Mouse (Mus musculus): Measurements from ENCODE around the gene Slc17a5. TPM values are rescaled to one million over a fixed set of nuclear protein-coding genes. Genes with fewer than 3 reads are reported as not detected.
"Not testable (repeated sequence)": the region's sequence is repeated elsewhere in the genome, so short reads cannot be mapped to it uniquely, and the experiment has no call there.

Slc17a5 gene
- polyA plus RNA-seq, 1 experiment from 2014 or later: 16.6 TPM

- Histone ChIP-seq H3K36me3 (ENCODE audit: control insufficient read depth, insufficient read depth) (no peaks in the 10 kb centered on the region), H3K27ac (ENCODE audit: low read length) (peak overlapping the region; percentile 75), H3K9ac (replicated peaks; ENCODE audit: low read depth, low read length) (peak overlapping the region; percentile 63), H3K27me3 (replicated peaks; ENCODE audit: control insufficient read depth, insufficient read depth, low read length) (no peaks in the 10 kb centered on the region), H3K9me3 (ENCODE audit: control insufficient read depth, low read length) (no peaks in the 10 kb centered on the region), H3K4me2 (ENCODE audit: low read length) (peak overlapping the region; percentile 84), H3K4me3 (replicated peaks; ENCODE audit: low read length) (peak overlapping the region; percentile 52), H3K4me1 (replicated peaks; ENCODE audit: control insufficient read depth, insufficient read depth, low read length) (peaks cover 3% of the 10 kb centered on the region)
- WGBS: under 1% methylated on average over 24 of the region's 24 CpGs
- ATAC-seq: peak; percentile 78
Observed at GRCm38 (mm10) chr9:78527301-78527761, 60.5 kb downstream of the Slc17a5 start.

- Histone ChIP-seq H3K9me3 (ENCODE audit: control insufficient read depth, low read length) (no peaks in the 10 kb centered on the region), H3K36me3 (ENCODE audit: control insufficient read depth, insufficient read depth) (no peaks in the 10 kb centered on the region), H3K4me1 (replicated peaks; ENCODE audit: control insufficient read depth, insufficient read depth, low read length) (peaks cover 8% of the 10 kb centered on the region), H3K4me2 (ENCODE audit: low read length) (no peak overlapping the region), H3K4me3 (replicated peaks; ENCODE audit: low read length) (no peak overlapping the region), H3K9ac (replicated peaks; ENCODE audit: low read depth, low read length) (no peak overlapping the region), H3K27me3 (replicated peaks; ENCODE audit: control insufficient read depth, insufficient read depth, low read length) (no peaks in the 10 kb centered on the region), H3K27ac (ENCODE audit: low read length) (no peak overlapping the region)
- WGBS: 90% methylated on average over 2 of the region's 2 CpGs
- ATAC-seq: no peak
Observed at GRCm38 (mm10) chr9:78526206-78526605, 61.6 kb downstream of the Slc17a5 start.

GRCm38 (mm10) chr9:78525451-78526135 lies 62.2 kb downstream of the Slc17a5 start:
- Histone ChIP-seq H3K27me3 (replicated peaks; ENCODE audit: control insufficient read depth, insufficient read depth, low read length) (no peaks in the 10 kb centered on the region), H3K4me3 (replicated peaks; ENCODE audit: low read length) (no peak overlapping the region), H3K27ac (ENCODE audit: low read length) (no peak overlapping the region), H3K9me3 (ENCODE audit: control insufficient read depth, low read length) (no peaks in the 10 kb centered on the region), H3K36me3 (ENCODE audit: control insufficient read depth, insufficient read depth) (no peaks in the 10 kb centered on the region), H3K4me1 (replicated peaks; ENCODE audit: control insufficient read depth, insufficient read depth, low read length) (peaks cover 13% of the 10 kb centered on the region), H3K9ac (replicated peaks; ENCODE audit: low read depth, low read length) (no peak overlapping the region), H3K4me2 (ENCODE audit: low read length) (no peak overlapping the region)
- WGBS: 78% methylated on average over 17 of the region's 17 CpGs
- ATAC-seq: no peak

- 30% methylated on average over 14 of the region's 14 CpGs for WGBS
- Histone ChIP-seq H3K27ac (ENCODE audit: low read length) (peak overlapping the region; percentile 68; the same call in 1 of the 2 replicates), H3K27me3 (replicated peaks; ENCODE audit: control insufficient read depth, insufficient read depth, low read length) (no peaks in the 10 kb centered on the region), H3K4me2 (ENCODE audit: low read length) (peak overlapping the region; percentile 97), H3K9me3 (ENCODE audit: control insufficient read depth, low read length) (no peaks in the 10 kb centered on the region), H3K4me3 (replicated peaks; ENCODE audit: low read length) (peak overlapping the region; percentile 56), H3K9ac (replicated peaks; ENCODE audit: low read depth, low read length) (peak overlapping the region; percentile 71), H3K4me1 (replicated peaks; ENCODE audit: control insufficient read depth, insufficient read depth, low read length) (peaks cover 17% of the 10 kb centered on the region), H3K36me3 (ENCODE audit: control insufficient read depth, insufficient read depth) (no peaks in the 10 kb centered on the region)
- 0 out of 2 replicates have a peak, but pooled peaks have one; percentile 1 for ATAC-seq
Observed at GRCm38 (mm10) chr9:78521689-78522088, 66.2 kb downstream of the Slc17a5 start.

GRCm38 (mm10) chr9:78520780-78521601 lies 66.8 kb downstream of the Slc17a5 start:
- H3K9me3 ChIP-seq (ENCODE audit: control insufficient read depth, low read length): no peaks in the 10 kb centered on the region
- H3K27ac ChIP-seq (ENCODE audit: low read length): peak overlapping the region; percentile 68
- H3K4me1 ChIP-seq (replicated peaks; ENCODE audit: control insufficient read depth, insufficient read depth, low read length): peaks cover 17% of the 10 kb centered on the region
- ATAC-seq: peak; percentile 74
- H3K27me3 ChIP-seq (replicated peaks; ENCODE audit: control insufficient read depth, insufficient read depth, low read length): no peaks in the 10 kb centered on the region
- H3K4me3 ChIP-seq (replicated peaks; ENCODE audit: low read length): peak overlapping the region; percentile 56
- no peaks in the 10 kb centered on the region for H3K36me3 ChIP-seq (ENCODE audit: control insufficient read depth, insufficient read depth)
- peak overlapping the region; percentile 71 for H3K9ac ChIP-seq (replicated peaks; ENCODE audit: low read depth, low read length)
- 2% methylated on average over 40 of the region's 40 CpGs for WGBS
- H3K4me2 ChIP-seq (ENCODE audit: low read length): peak overlapping the region; percentile 97

GRCm38 (mm10) chr9:78520127-78520779 lies 67.6 kb downstream of the Slc17a5 start:
- H3K4me1 ChIP-seq (replicated peaks; ENCODE audit: control insufficient read depth, insufficient read depth, low read length): peaks cover 17% of the 10 kb centered on the region
- H3K9me3 ChIP-seq (ENCODE audit: control insufficient read depth, low read length): no peaks in the 10 kb centered on the region
- peak overlapping the region; percentile 68 for H3K27ac ChIP-seq (ENCODE audit: low read length)
- no peaks in the 10 kb centered on the region for H3K36me3 ChIP-seq (ENCODE audit: control insufficient read depth, insufficient read depth)
- H3K4me3 ChIP-seq (replicated peaks; ENCODE audit: low read length): peak overlapping the region; percentile 56
- H3K27me3 ChIP-seq (replicated peaks; ENCODE audit: control insufficient read depth, insufficient read depth, low read length): no peaks in the 10 kb centered on the region
- peak overlapping the region; percentile 97 for H3K4me2 ChIP-seq (ENCODE audit: low read length)
- peak overlapping the region; percentile 71 for H3K9ac ChIP-seq (replicated peaks; ENCODE audit: low read depth, low read length)
- ATAC-seq: peak; percentile 63
- 2% methylated on average over 15 of the region's 15 CpGs for WGBS

GRCm38 (mm10) chr9:78517237-78517636 lies 70.6 kb downstream of the Slc17a5 start:
- peaks cover 17% of the 10 kb centered on the region for H3K4me1 ChIP-seq (replicated peaks; ENCODE audit: control insufficient read depth, insufficient read depth, low read length)
- 62% methylated on average over 3 of the region's 3 CpGs for WGBS
- not testable (repeated sequence) for H3K27me3 ChIP-seq (replicated peaks; ENCODE audit: control insufficient read depth, insufficient read depth, low read length); H3K9me3 ChIP-seq (ENCODE audit: control insufficient read depth, low read length); H3K27ac ChIP-seq (ENCODE audit: low read length); H3K9ac ChIP-seq (replicated peaks; ENCODE audit: low read depth, low read length); H3K4me3 ChIP-seq (replicated peaks; ENCODE audit: low read length); H3K4me2 ChIP-seq (ENCODE audit: low read length); H3K36me3 ChIP-seq (ENCODE audit: control insufficient read depth, insufficient read depth); ATAC-seq

- Histone ChIP-seq H3K4me3 (replicated peaks; ENCODE audit: low read length) (no peak overlapping the region), H3K9ac (replicated peaks; ENCODE audit: low read depth, low read length) (no peak overlapping the region), H3K4me1 (replicated peaks; ENCODE audit: control insufficient read depth, insufficient read depth, low read length) (peaks cover 12% of the 10 kb centered on the region), H3K36me3 (ENCODE audit: control insufficient read depth, insufficient read depth) (peaks cover 4% of the 10 kb centered on the region; the same call in 1 of the 2 replicates), H3K27me3 (replicated peaks; ENCODE audit: control insufficient read depth, insufficient read depth, low read length) (no peaks in the 10 kb centered on the region), H3K27ac (ENCODE audit: low read length) (no peak overlapping the region), H3K9me3 (ENCODE audit: control insufficient read depth, low read length) (peaks cover 5% of the 10 kb centered on the region), H3K4me2 (ENCODE audit: low read length) (no peak overlapping the region)
- WGBS: 81% methylated on average over 3 of the region's 3 CpGs
- ATAC-seq: no peak
Observed at GRCm38 (mm10) chr9:78516125-78516524, 71.7 kb downstream of the Slc17a5 start.

- no peak overlapping the region for H3K4me2 ChIP-seq (ENCODE audit: low read length)
- H3K9me3 ChIP-seq (ENCODE audit: control insufficient read depth, low read length): peaks cover 5% of the 10 kb centered on the region
- peaks cover 4% of the 10 kb centered on the region; the same call in 1 of the 2 replicates for H3K36me3 ChIP-seq (ENCODE audit: control insufficient read depth, insufficient read depth)
- no peak overlapping the region for H3K4me3 ChIP-seq (replicated peaks; ENCODE audit: low read length)
- H3K9ac ChIP-seq (replicated peaks; ENCODE audit: low read depth, low read length): no peak overlapping the region
- WGBS: 81% methylated on average over 4 of the region's 4 CpGs
- no peaks in the 10 kb centered on the region for H3K4me1 ChIP-seq (replicated peaks; ENCODE audit: control insufficient read depth, insufficient read depth, low read length)
- no peaks in the 10 kb centered on the region for H3K27me3 ChIP-seq (replicated peaks; ENCODE audit: control insufficient read depth, insufficient read depth, low read length)
- H3K27ac ChIP-seq (ENCODE audit: low read length): no peak overlapping the region
- no peak; the same call in 1 of the 2 replicates for ATAC-seq
Observed at GRCm38 (mm10) chr9:78514681-78515080, 73.2 kb downstream of the Slc17a5 start.
